Comparison of ENCODE assay signal across 7 mouse cellular contexts in the genomic region with DNA sequence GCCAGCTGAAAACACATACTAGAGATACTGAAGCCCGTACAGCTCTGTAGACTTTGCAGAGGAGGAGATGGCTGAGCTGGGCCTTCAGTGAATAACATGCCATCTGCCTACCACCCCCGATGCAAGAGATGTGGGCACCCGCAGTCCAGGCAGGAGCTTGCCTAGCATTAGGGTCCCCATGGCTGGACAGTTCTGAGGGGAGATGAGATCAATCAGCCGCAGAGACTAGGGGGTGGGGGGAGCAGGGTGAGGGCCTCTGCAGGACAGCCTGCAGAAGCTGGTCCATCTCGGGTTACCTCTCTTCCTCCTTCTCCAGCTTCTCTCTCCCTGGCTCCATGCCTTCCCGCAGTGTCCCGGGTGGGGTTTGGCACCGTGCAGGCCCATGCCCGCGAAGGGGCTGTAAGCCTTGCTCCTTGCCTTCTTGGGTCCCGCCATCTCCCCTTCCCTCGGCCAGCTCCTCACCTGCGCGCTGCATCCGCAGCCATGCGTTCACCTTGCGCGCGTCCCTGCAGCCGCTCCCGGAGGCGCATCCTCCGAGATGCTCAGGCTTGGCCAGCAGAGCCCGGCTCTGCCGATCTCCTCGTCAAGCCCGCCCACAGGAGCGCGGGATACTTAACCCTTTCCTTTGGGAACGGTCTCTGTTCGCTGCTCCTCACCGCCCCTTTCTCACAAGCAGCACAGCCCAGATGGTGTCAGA. TPM values are rescaled to one million over a fixed set of nuclear protein-coding genes. Genes with fewer than 3 reads are reported as not detected.
DNase-seq lines count a peak whose midpoint lies in the region; ATAC-seq and TF ChIP-seq lines count a peak whose summit lies in the region.

TSS of gene Prrt3 (minus strand) at position 544 of the 697 bp plus-strand sequence.

- peaks cover 33% of the 10 kb centered on the region for H3K27me3 ChIP-seq in E14TG2a.4 (ENCODE audit: insufficient read depth, low read length)
- H3K27me3 ChIP-seq in forebrain, embryonic 11.5 days (ENCODE audit: control insufficient read depth, insufficient read depth, low read length) = peaks cover 3% of the 10 kb centered on the region; the same call in 1 of the 2 replicates
- no peaks in the 10 kb centered on the region for H3K27me3 ChIP-seq in midbrain, embryonic 16.5 days (ENCODE audit: control insufficient read depth, insufficient read depth, low read depth, low read length)

- ATAC-seq in forebrain, embryonic 11.5 days (replicated peaks; ENCODE audit: low FRiP score) = peak; percentile 71
- ATAC-seq in midbrain, embryonic 16.5 days = peak; percentile 90

- H3K4me3 ChIP-seq in E14TG2a.4 (replicated peaks; ENCODE audit: low read length) = peak within 1 kb of the TSS; percentile 83
- peak within 1 kb of the TSS; percentile 49 for H3K4me3 ChIP-seq in forebrain, embryonic 11.5 days (ENCODE audit: low read depth, low read length)
- H3K4me3 ChIP-seq in midbrain, embryonic 16.5 days (ENCODE audit: low read depth, low read length) = peak within 1 kb of the TSS; percentile 63

- no peaks in the 10 kb centered on the region for H3K9me3 ChIP-seq in E14TG2a.4 (ENCODE audit: low read length)
- no peaks in the 10 kb centered on the region for H3K9me3 ChIP-seq in forebrain, embryonic 11.5 days (ENCODE audit: control insufficient read depth, low read length)
- H3K9me3 ChIP-seq in midbrain, embryonic 16.5 days (replicated peaks; ENCODE audit: control insufficient read depth, low read length, poor library complexity, severe bottlenecking) = no peaks in the 10 kb centered on the region

- H3K4me2 ChIP-seq in forebrain, embryonic 11.5 days (ENCODE audit: low read depth, low read length, severe bottlenecking) = peak within 1 kb of the TSS; percentile 65
- peak within 1 kb of the TSS; percentile 76 for H3K4me2 ChIP-seq in midbrain, embryonic 16.5 days (ENCODE audit: low read length)

- H3K9ac ChIP-seq in forebrain, embryonic 11.5 days (ENCODE audit: low read length) = peak within 1 kb of the TSS; percentile 69
- H3K9ac ChIP-seq in midbrain, embryonic 16.5 days (ENCODE audit: low read depth, low read length) = peak within 1 kb of the TSS; percentile 83

- H3K36me3 ChIP-seq in E14TG2a.4 (ENCODE audit: insufficient read depth, low read length) = peaks cover 10% of the 10 kb centered on the region
- H3K36me3 ChIP-seq in forebrain, embryonic 11.5 days (ENCODE audit: control insufficient read depth, insufficient read depth, low read length) = no peaks in the 10 kb centered on the region
- H3K36me3 ChIP-seq in midbrain, embryonic 16.5 days (ENCODE audit: control insufficient read depth, insufficient read depth, low read length) = 0 out of 2 replicates have a peak, but pooled peaks cover 2% of the 10 kb centered on the region

- DNase-seq in R1 (ENCODE audit: low read depth, low spot score) = peak; percentile 91
- peak; percentile 79 for DNase-seq in forebrain, embryonic 11.5 days (ENCODE audit: low spot score)
- peak; percentile 64 to 74 for DNase-seq in layer of hippocampus, adult 8-10 months (ENCODE audit: low spot score in 2 of 2)
- DNase-seq in adrenal gland, adult 8-10 months = no peak
- DNase-seq in spleen, adult 12 weeks (ENCODE audit: low spot score) = no peak

- 2% methylated on average over 32 of the region's 32 CpGs for WGBS in forebrain, embryonic 11.5 days
- 1% methylated on average over 32 of the region's 32 CpGs for WGBS in midbrain, embryonic 16.5 days

- TF ChIP-seq CTCF in E14TG2a.4 (conservative IDR thresholded peaks at IDR 0.05; ENCODE audit: low read length) = no peak

- no peak within 1 kb of the TSS for H3K27ac ChIP-seq in forebrain, embryonic 11.5 days (ENCODE audit: low read depth, low read length)
- H3K27ac ChIP-seq in midbrain, embryonic 16.5 days (ENCODE audit: low read length) = peak within 1 kb of the TSS; percentile 74

- H3K4me1 ChIP-seq in E14TG2a.4 (replicated peaks; ENCODE audit: low read depth, low read length) = peaks cover 62% of the 10 kb centered on the region
- H3K4me1 ChIP-seq in forebrain, embryonic 11.5 days (replicated peaks; ENCODE audit: control insufficient read depth, insufficient read depth, low read length) = no peaks in the 10 kb centered on the region; the same call in 1 of the 2 replicates
- H3K4me1 ChIP-seq in midbrain, embryonic 16.5 days (ENCODE audit: control insufficient read depth, insufficient read depth, low read length) = peaks cover 12% of the 10 kb centered on the region

RNA-seq across cellular contexts. Expression of gene Prrt3, which starts in this region (rescaled TPM):
- 1.4 and 2.1 TPM in 2 replicates for polyA plus RNA-seq in forebrain, embryonic 11.5 days (2014; fragmentation: Nextera tagmentation; extraction: Ambion mirVana)
- 10 to 100 TPM; 45.3 to 51.3 (median 49.8) TPM for total RNA-seq in layer of hippocampus, adult 8-10 months (2022)
- polyA plus RNA-seq in midbrain, embryonic 16.5 days (2015; fragmentation: Nextera tagmentation; extraction: Ambion mirVana) = 13.5 and 14.4 TPM in 2 replicates
- total RNA-seq in adrenal gland, adult 8-10 months (2022) = under 1 TPM; 0.20 to 0.40 (median 0.31) TPM

Comparison
In these comparisons a context has a peak if more than half of its experiments do, and no peak if none do; other contexts are left out.
1. RNA of gene Prrt3 (total RNA-seq): 45.3 to 51.3 TPM in layer of hippocampus, adult 8-10 months; 0.20 to 0.40 TPM in adrenal gland, adult 8-10 months; every median in the first group is over 10 times any median in the second.
2. DNase-seq: peak in R1 (single experiment), forebrain, embryonic 11.5 days (single experiment) and layer of hippocampus, adult 8-10 months (2 of 2); none in adrenal gland, adult 8-10 months (single experiment) and spleen, adult 12 weeks (single experiment).
3. Peak in every context shown above with its lines, with median percentiles within 50 percentile points of each other: H3K4me3 ChIP-seq.